Mouse (Mus musculus) forebrain, postnatal 0 days (tissue): ENCODE data around the gene Psme1. TPM values are rescaled to one million over a fixed set of nuclear protein-coding genes. Genes with fewer than 3 reads are reported as not detected.

ENCODE experiments used
- ATAC-seq: fragments of 200-750 bp; cut with Nextera tagmentation; 2 replicates; pipeline ENCODE4 v1.8.0; 2017; ENCODE audit warnings: mild to moderate bottlenecking, moderate library complexity
- DNase-seq: peaks from one replicate; pipeline ENCODE4 v3.0.0-alpha.2; 2015
- H3K27ac ChIP-seq: fragments of 300-500 bp; sonication (generic); 2 replicates; pipeline ENCODE4 v1.5.1; 2014; ENCODE audit warnings: low read depth, mild to moderate bottlenecking, antibody characterized with exemption, low read length, moderate library complexity, mixed read lengths
- H3K27me3 ChIP-seq: fragments of 300-500 bp; sonication (generic); 2 replicates; pipeline ENCODE4 v1.6.1; 2014; ENCODE audit warnings: mild to moderate bottlenecking, low read length, mixed read lengths; ENCODE audit not compliant: insufficient read depth
- H3K36me3 ChIP-seq: fragments of 300-500 bp; sonication (generic); 2 replicates; pipeline ENCODE4 v1.6.1; 2014; ENCODE audit warnings: mild to moderate bottlenecking, moderate library complexity; ENCODE audit not compliant: insufficient read depth
- H3K4me1 ChIP-seq: fragments of 300-500 bp; sonication (generic); 2 replicates; pipeline ENCODE4 v1.6.1; 2014; ENCODE audit warnings: antibody characterized with exemption; ENCODE audit not compliant: insufficient read depth
- H3K4me2 ChIP-seq: fragments of 300-500 bp; sonication (generic); 2 replicates; pipeline ENCODE4 v1.6.1; 2014; ENCODE audit warnings: low read depth, mild to moderate bottlenecking, moderate library complexity
- H3K4me3 ChIP-seq: fragments of 300-500 bp; sonication (generic); 2 replicates; pipeline ENCODE4 v1.5.1; 2014; ENCODE audit warnings: low read depth, low read length, mixed read lengths
- H3K9ac ChIP-seq: fragments of 300-500 bp; sonication (generic); 2 replicates; pipeline ENCODE4 v1.6.1; 2014; ENCODE audit warnings: mild to moderate bottlenecking
- H3K9me3 ChIP-seq: fragments of 300-500 bp; sonication (generic); 2 replicates; pipeline ENCODE4 v1.6.1; 2016; ENCODE audit warnings: low read length
- CTCF ChIP-seq: sonication (generic); IDR thresholded peaks from 2 replicates; pipeline ENCODE4 v1.5.1; 2016; ENCODE audit warnings: antibody characterized with exemption, control low read depth, low read depth
- WGBS: fragments of 180-500 bp; shearing (Covaris S2); extraction: QIAGEN DNeasy Blood & Tissue Kit; methylation state at CpG from one replicate; pipeline ENCODE4 v1.1.7; 2014; 5-methylcytosine and 5-hydroxymethylcytosine counted together
- polyA plus RNA-seq: library from polyadenylated mRNA; unstranded; fragments of >200 nt; fragmentation: Nextera tagmentation; extraction: Ambion mirVana; gene quantifications from 2 replicates; pipeline ENCODE4 v1.2.1, GENCODE M21; 2015
- total RNA-seq: library from RNA; depleted of rRNA; stranded (reverse); fragments of >200 nt; gene quantifications from 2 replicates; pipeline ENCODE4 v1.2.3, GENCODE M21; 2014

Psme1 gene
- total and polyA plus RNA-seq, 2 experiments from 2014 or later = 136 to 238 TPM

DNA sequence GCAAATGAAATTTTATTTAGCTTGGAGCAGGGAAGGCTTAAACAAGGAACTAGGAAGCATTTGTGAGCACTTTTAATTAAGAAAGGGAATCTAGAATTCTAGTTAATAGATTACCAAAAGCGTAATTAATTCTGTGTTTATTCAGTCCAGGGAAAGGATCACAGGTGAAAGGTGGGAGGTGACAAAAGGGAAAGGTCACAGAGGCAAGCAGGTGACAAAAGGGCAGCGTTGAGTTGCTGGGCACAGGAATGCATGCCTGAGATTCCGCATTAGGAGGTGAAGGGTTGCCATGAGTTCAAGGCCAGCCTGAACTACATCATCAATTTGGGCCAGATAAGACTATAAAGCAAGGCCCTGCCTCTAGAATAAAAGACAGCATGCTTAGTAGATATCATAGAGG is 10.4 kb upstream of the Psme1 start:
- Histone ChIP-seq H3K4me2 (no peak overlapping the region), H3K27ac (no peak overlapping the region), H3K9ac (no peak overlapping the region), H3K9me3 (no peaks in the 10 kb centered on the region), H3K4me3 (no peak overlapping the region), H3K27me3 (no peaks in the 10 kb centered on the region), H3K4me1 (no peaks in the 10 kb centered on the region), H3K36me3 (peaks cover 68% of the 10 kb centered on the region)
- ATAC-seq (no peak), DNase-seq (no peak)
- 90% methylated on average over 3 of the region's 3 CpGs for WGBS
- TF ChIP-seq CTCF = no peak

DNA sequence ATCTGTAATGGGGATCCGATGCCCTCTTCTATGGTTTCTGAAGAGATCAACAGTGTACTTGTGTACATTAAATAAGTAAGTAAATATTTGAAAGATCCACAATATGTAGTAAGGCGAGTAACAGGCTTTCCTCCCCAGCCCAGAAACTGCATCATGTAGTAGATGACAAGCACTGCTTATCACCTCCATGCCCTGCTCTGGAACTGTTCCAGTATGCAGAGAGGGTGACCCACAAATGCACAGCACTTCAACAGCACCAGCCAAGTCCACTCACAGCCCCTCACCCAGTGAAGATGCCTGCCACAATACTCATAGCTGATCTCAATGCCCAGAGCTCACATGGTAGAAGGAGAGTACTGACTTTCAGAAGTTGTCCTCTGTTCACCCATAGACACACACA is 7.3 kb upstream of the Psme1 start:
- H3K9me3 ChIP-seq = no peaks in the 10 kb centered on the region
- DNase-seq (no peak), ATAC-seq (no peak)
- no peak overlapping the region for H3K4me2 ChIP-seq
- no peaks in the 10 kb centered on the region for H3K4me1 ChIP-seq
- 93% methylated on average over 2 of the region's 2 CpGs for WGBS
- TF ChIP-seq CTCF = no peak
- no peak overlapping the region for H3K27ac ChIP-seq
- H3K36me3 ChIP-seq = peaks cover 46% of the 10 kb centered on the region
- no peaks in the 10 kb centered on the region for H3K27me3 ChIP-seq
- H3K4me3 ChIP-seq = no peak overlapping the region
- no peak overlapping the region for H3K9ac ChIP-seq

DNA sequence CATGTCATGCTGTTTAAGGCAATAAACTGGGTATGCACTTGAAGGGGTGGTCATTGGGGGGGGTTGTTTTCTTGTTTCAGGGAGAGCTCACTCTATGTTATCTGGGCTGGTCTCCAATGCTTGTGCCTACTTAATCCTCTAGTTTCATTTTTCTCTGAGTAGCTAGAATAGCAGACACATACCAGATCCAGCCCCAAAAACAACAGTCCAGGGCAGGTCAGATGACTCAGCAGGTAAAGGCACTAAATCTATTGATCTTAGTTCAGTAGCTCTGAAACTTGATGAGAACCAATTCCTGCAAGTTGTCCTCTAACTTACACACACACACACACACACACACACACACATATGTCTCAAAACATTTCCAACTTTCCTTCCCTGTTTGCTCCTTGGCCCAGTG is 6.2 kb upstream of the Psme1 start:
- H3K27me3 ChIP-seq = no peaks in the 10 kb centered on the region
- no peaks in the 10 kb centered on the region for H3K4me1 ChIP-seq
- no peak for TF ChIP-seq CTCF
- H3K4me3 ChIP-seq = no peak overlapping the region
- ATAC-seq (no peak), DNase-seq (no peak)
- H3K27ac ChIP-seq = no peak overlapping the region
- no peaks in the 10 kb centered on the region for H3K9me3 ChIP-seq
- no peak overlapping the region for H3K9ac ChIP-seq
- H3K36me3 ChIP-seq = peaks cover 34% of the 10 kb centered on the region
- H3K4me2 ChIP-seq = no peak overlapping the region

DNA sequence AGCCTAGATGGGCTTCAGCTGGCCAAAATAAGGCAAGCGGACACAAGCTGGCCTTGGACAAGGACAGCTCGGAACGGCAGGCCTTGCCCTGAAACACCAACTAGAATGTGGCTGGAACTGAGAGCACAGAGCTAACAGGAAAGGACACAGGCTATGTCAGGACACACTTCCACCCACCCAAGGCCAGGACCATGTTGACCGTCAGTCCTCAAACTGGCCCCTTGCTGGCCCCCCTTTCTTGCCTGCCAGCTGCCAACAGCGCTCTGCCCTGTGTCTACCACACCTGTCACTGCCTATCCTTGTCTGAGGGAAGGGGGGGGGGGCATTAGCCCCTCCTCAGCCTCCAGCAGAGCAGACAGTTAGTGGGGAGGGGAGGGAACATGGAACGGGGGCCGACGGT is 2.6 kb upstream of the Psme1 start, which contains the start of gene Fitm1:
Fitm1 (plus strand) TSS at position 316 of the 400 bp plus-strand sequence.
- no peaks in the 10 kb centered on the region for H3K9me3 ChIP-seq
- H3K4me1 ChIP-seq = no peaks in the 10 kb centered on the region; the same call in 1 of the 2 replicates
- DNase-seq (no peak), ATAC-seq (no peak)
- H3K27ac ChIP-seq = no peak within 1 kb of the TSS
- no peak within 1 kb of the TSS for H3K9ac ChIP-seq
- no peak for TF ChIP-seq CTCF
- H3K27me3 ChIP-seq = no peaks in the 10 kb centered on the region
- peaks cover 6% of the 10 kb centered on the region; the same call in 1 of the 2 replicates for H3K36me3 ChIP-seq
- H3K4me3 ChIP-seq = no peak within 1 kb of the TSS
- H3K4me2 ChIP-seq = no peak within 1 kb of the TSS
- WGBS = 81% methylated on average over 8 of the region's 8 CpGs

- Histone ChIP-seq H3K4me1 (no peaks in the 10 kb centered on the region; the same call in 1 of the 2 replicates), H3K9me3 (no peaks in the 10 kb centered on the region), H3K36me3 (peaks cover 10% of the 10 kb centered on the region; the same call in 1 of the 2 replicates), H3K4me3 (no peak overlapping the region), H3K4me2 (no peak overlapping the region), H3K9ac (no peak overlapping the region), H3K27ac (no peak overlapping the region), H3K27me3 (no peaks in the 10 kb centered on the region)
- DNase-seq (no peak), ATAC-seq (no peak)
- WGBS = 81% methylated on average over 13 of the region's 13 CpGs
- TF ChIP-seq CTCF = no peak
Observed at GRCm38 (mm10) chr14:55575711-55576110, 2.2 kb upstream of the Psme1 start.

DNA sequence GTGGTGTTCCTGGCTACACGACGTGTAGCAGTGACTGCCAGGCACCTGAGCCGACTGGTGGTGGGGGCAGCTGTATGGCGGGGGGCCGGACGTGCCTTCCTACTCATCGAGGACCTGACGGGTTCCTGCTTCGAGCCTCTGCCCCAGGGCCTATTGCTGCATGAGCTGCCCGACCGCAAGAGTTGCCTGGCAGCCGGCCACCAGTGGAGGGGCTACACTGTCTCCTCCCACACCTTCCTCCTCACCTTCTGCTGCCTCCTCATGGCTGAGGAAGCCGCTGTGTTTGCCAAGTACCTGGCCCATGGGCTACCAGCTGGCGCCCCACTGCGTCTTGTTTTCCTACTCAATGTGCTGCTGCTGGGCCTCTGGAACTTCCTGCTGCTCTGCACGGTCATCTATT is 1.5 kb upstream of the Psme1 start:
- no peaks in the 10 kb centered on the region for H3K27me3 ChIP-seq
- peaks cover 14% of the 10 kb centered on the region for H3K36me3 ChIP-seq
- H3K4me3 ChIP-seq = no peak overlapping the region
- H3K9me3 ChIP-seq = no peaks in the 10 kb centered on the region
- H3K9ac ChIP-seq = no peak overlapping the region
- H3K4me1 ChIP-seq = no peaks in the 10 kb centered on the region; the same call in 1 of the 2 replicates
- no peak overlapping the region for H3K4me2 ChIP-seq
- no peak for TF ChIP-seq CTCF
- 80% methylated on average over 16 of the region's 16 CpGs for WGBS
- DNase-seq (no peak), ATAC-seq (no peak)
- no peak overlapping the region for H3K27ac ChIP-seq

DNA sequence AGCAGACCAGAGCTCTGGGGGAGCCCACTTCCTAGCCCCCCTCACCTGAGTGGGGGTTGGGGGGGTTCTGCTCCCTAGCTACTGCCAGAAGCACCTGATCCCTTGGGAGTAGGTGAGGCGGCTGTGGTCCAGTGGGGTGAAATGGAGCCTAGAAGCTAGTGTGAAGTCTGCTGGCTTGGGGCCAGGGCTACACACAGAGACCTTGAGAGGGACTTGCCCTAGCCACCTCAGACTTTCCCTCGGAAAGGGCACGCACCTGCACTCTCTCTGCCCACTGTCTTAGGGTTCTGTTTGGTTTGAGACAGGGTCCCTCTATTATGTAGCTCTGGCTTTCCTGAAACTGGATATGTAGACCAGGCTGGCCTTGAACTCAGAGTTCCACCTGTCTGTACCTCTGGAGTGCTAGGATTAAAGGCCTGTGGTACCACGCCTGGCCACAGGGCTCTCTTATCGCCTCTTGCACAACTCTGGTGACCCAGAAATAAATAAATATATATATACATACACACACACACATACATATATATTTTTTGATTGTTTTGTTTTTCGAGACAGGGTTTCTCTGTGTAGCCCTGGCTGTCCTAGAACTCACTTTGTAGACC is 846 bp downstream of the Psme1 start:
- 31% methylated on average over 6 of the region's 6 CpGs for WGBS
- Histone ChIP-seq H3K4me2 (peak overlapping the region; percentile 73), H3K9me3 (no peaks in the 10 kb centered on the region), H3K4me1 (no peaks in the 10 kb centered on the region; the same call in 1 of the 2 replicates), H3K36me3 (peaks cover 19% of the 10 kb centered on the region), H3K4me3 (peak overlapping the region; percentile 54), H3K27ac (peak overlapping the region; percentile 82), H3K9ac (peak overlapping the region; percentile 76), H3K27me3 (no peaks in the 10 kb centered on the region)
- DNase-seq (no peak), ATAC-seq (no peak; the same call in 1 of the 2 replicates)
- TF ChIP-seq CTCF = no peak
